In genomic region chr11:96421074-96421473, GRCm38 (mm10) we compare ENCODE assay signal across 22 mouse cellular contexts. TPM values are rescaled to one million over a fixed set of nuclear protein-coding genes. Genes with fewer than 3 reads are reported as not detected.
DNase-seq lines count a peak whose midpoint lies in the region; ATAC-seq and TF ChIP-seq lines count a peak whose summit lies in the region.
"Had no signal": no experiment of that assay in that cellular context is flagged by ENCODE, and none has a peak within 500 bp of the region (broad histone marks: within the 10 kb centered on the region; RNA-seq: fewer than 3 reads in every experiment).

No protein-coding gene starts in this region.

- H3K9me3 ChIP-seq in intestine, embryonic 14.5 days (ENCODE audit: control insufficient read depth, low read length) = no peaks in the 10 kb centered on the region
- no peaks in the 10 kb centered on the region for H3K9me3 ChIP-seq in intestine, postnatal 0 days (ENCODE audit: control insufficient read depth)
- H3K9me3 ChIP-seq in lung, embryonic 16.5 days (ENCODE audit: control insufficient read depth, low read length) = no peaks in the 10 kb centered on the region
- no peaks in the 10 kb centered on the region for H3K9me3 ChIP-seq in limb, embryonic 14.5 days (ENCODE audit: control insufficient read depth, low read length)
- H3K9me3 ChIP-seq: forebrain, embryonic 13.5 days; heart, embryonic 13.5 days; liver, embryonic 15.5 days; midbrain, embryonic 12.5 days had no signal

- no peaks in the 10 kb centered on the region for H3K36me3 ChIP-seq in intestine, embryonic 14.5 days (ENCODE audit: control insufficient read depth, insufficient read depth, low read length)
- H3K36me3 ChIP-seq in intestine, postnatal 0 days (ENCODE audit: control insufficient read depth, insufficient read depth) = no peaks in the 10 kb centered on the region
- H3K36me3 ChIP-seq in lung, embryonic 16.5 days (ENCODE audit: control insufficient read depth, insufficient read depth, low read length) = no peaks in the 10 kb centered on the region
- no peaks in the 10 kb centered on the region for H3K36me3 ChIP-seq in limb, embryonic 14.5 days (ENCODE audit: control insufficient read depth, insufficient read depth, low read length)
- H3K36me3 ChIP-seq: heart, embryonic 13.5 days; liver, embryonic 15.5 days; midbrain, embryonic 12.5 days had no signal

- H3K4me1 ChIP-seq in intestine, embryonic 14.5 days (replicated peaks; ENCODE audit: control insufficient read depth, insufficient read depth, low read length) = peaks cover 14% of the 10 kb centered on the region; the same call in 1 of the 2 replicates
- no peaks in the 10 kb centered on the region for H3K4me1 ChIP-seq in intestine, postnatal 0 days (replicated peaks; ENCODE audit: control insufficient read depth, insufficient read depth, low read length)
- peaks cover 11% of the 10 kb centered on the region for H3K4me1 ChIP-seq in lung, embryonic 16.5 days (replicated peaks; ENCODE audit: control insufficient read depth, insufficient read depth, low read length)
- H3K4me1 ChIP-seq in lung, adult 2 months (ENCODE audit: control insufficient read depth, insufficient read depth, low read length) = no peaks in the 10 kb centered on the region
- H3K4me1 ChIP-seq in limb, embryonic 14.5 days (ENCODE audit: control insufficient read depth, insufficient read depth, low read length) = peaks cover 14% of the 10 kb centered on the region; the same call in 1 of the 2 replicates
- H3K4me1 ChIP-seq: forebrain, embryonic 13.5 days; liver, embryonic 15.5 days; midbrain, embryonic 12.5 days had no signal

- H3K9ac ChIP-seq in intestine, embryonic 14.5 days (ENCODE audit: low read length) = no peak overlapping the region
- H3K9ac ChIP-seq in intestine, postnatal 0 days (ENCODE audit: low read depth, low read length) = no peak overlapping the region
- H3K9ac ChIP-seq in lung, embryonic 16.5 days (ENCODE audit: low read length) = no peak overlapping the region
- no peak overlapping the region for H3K9ac ChIP-seq in limb, embryonic 14.5 days (ENCODE audit: low read depth, low read length, severe bottlenecking)
- H3K9ac ChIP-seq: forebrain, embryonic 13.5 days; heart, embryonic 13.5 days; liver, embryonic 15.5 days; midbrain, embryonic 12.5 days had no signal

- peak; percentile 37 for ATAC-seq in intestine, embryonic 14.5 days (replicated peaks; ENCODE audit: low FRiP score, low TSS enrichment, low read depth)
- ATAC-seq in intestine, postnatal 0 days = no peak
- ATAC-seq in lung, embryonic 16.5 days (ENCODE audit: low read depth) = peak; percentile 23; the same call in 1 of the 2 replicates
- no peak; the same call in 1 of the 2 replicates for ATAC-seq in limb, embryonic 14.5 days (ENCODE audit: low FRiP score, low read depth)
- ATAC-seq: forebrain, embryonic 13.5 days had no signal

- peak overlapping the region; percentile 44; the same call in 1 of the 2 replicates for H3K27ac ChIP-seq in intestine, embryonic 14.5 days (ENCODE audit: low read depth)
- no peak overlapping the region for H3K27ac ChIP-seq in intestine, postnatal 0 days (ENCODE audit: low read depth, low read length)
- H3K27ac ChIP-seq in lung, embryonic 16.5 days (ENCODE audit: low read length) = no peak overlapping the region
- H3K27ac ChIP-seq in limb, embryonic 14.5 days (replicated peaks; ENCODE audit: low read depth, low read length) = peak overlapping the region; percentile 45; the same call in 1 of the 2 replicates
- H3K27ac ChIP-seq: forebrain, embryonic 13.5 days; heart, embryonic 13.5 days; liver, embryonic 15.5 days; macrophage; midbrain, embryonic 12.5 days had no signal

- no peak for DNase-seq in intestine, embryonic 14.5 days (ENCODE audit: low spot score)
- no peak for DNase-seq in lung, adult 2 months
- DNase-seq in limb, embryonic 14.5 days (ENCODE audit: low spot score) = no peak
- no peak for DNase-seq in left cerebral cortex, adult 8-10 months (ENCODE audit: low spot score in 2 of 2)
- DNase-seq in layer of hippocampus, adult 11-12 months (ENCODE audit: low spot score) = no peak
- DNase-seq: cerebellum, postnatal 14 days; gastrocnemius, postnatal 25 days; heart, postnatal 4 days; retina, postnatal 1 day; right cerebral cortex, postnatal 4 days had no signal

- 13% methylated on average over 5 of the region's 5 CpGs for WGBS in intestine, embryonic 14.5 days
- WGBS in intestine, postnatal 0 days = 37% methylated on average over 5 of the region's 5 CpGs
- 19% methylated on average over 5 of the region's 5 CpGs for WGBS in lung, embryonic 16.5 days
- WGBS in lung, adult 2 months = 44% methylated on average over 5 of the region's 5 CpGs
- 12% methylated on average over 5 of the region's 5 CpGs for WGBS in limb, embryonic 14.5 days

- no peaks in the 10 kb centered on the region for H3K27me3 ChIP-seq in intestine, embryonic 14.5 days (replicated peaks; ENCODE audit: control insufficient read depth, insufficient read depth, low read length)
- no peaks in the 10 kb centered on the region; the same call in 1 of the 2 replicates for H3K27me3 ChIP-seq in intestine, postnatal 0 days (replicated peaks; ENCODE audit: control insufficient read depth, insufficient read depth, low read length)
- no peaks in the 10 kb centered on the region for H3K27me3 ChIP-seq in lung, embryonic 16.5 days (ENCODE audit: control insufficient read depth, insufficient read depth, low read depth, low read length)
- no peaks in the 10 kb centered on the region; the same call in 1 of the 2 replicates for H3K27me3 ChIP-seq in limb, embryonic 14.5 days (ENCODE audit: control insufficient read depth, insufficient read depth, low read length)
- H3K27me3 ChIP-seq: forebrain, embryonic 13.5 days had no signal

- no peak overlapping the region for H3K4me3 ChIP-seq in intestine, embryonic 14.5 days (ENCODE audit: low read depth, low read length)
- H3K4me3 ChIP-seq in intestine, postnatal 0 days (ENCODE audit: low read depth, low read length) = no peak overlapping the region
- H3K4me3 ChIP-seq in lung, embryonic 16.5 days (ENCODE audit: low read length) = no peak overlapping the region
- no peak overlapping the region for H3K4me3 ChIP-seq in lung, adult 2 months (replicated peaks; ENCODE audit: extremely low read depth, low read depth, low read length)
- H3K4me3 ChIP-seq in limb, embryonic 14.5 days (replicated peaks; ENCODE audit: low read length) = no peak overlapping the region
- H3K4me3 ChIP-seq: forebrain, embryonic 13.5 days; heart, embryonic 13.5 days; liver, embryonic 15.5 days; midbrain, embryonic 12.5 days had no signal

- no peak for TF ChIP-seq CTCF in intestine, postnatal 0 days (IDR thresholded peaks at IDR 0.05; ENCODE audit: low read depth)
- no peak for TF ChIP-seq CTCF in lung, adult 2 months (IDR thresholded peaks at IDR 0.05; ENCODE audit: insufficient read depth, low read length)

- H3K4me2 ChIP-seq in intestine, embryonic 14.5 days (ENCODE audit: low read length) = peak overlapping the region; percentile 1; the same call in 1 of the 2 replicates
- no peak overlapping the region; the same call in 1 of the 2 replicates for H3K4me2 ChIP-seq in intestine, postnatal 0 days (replicated peaks; ENCODE audit: low read depth)
- H3K4me2 ChIP-seq in lung, embryonic 16.5 days (ENCODE audit: low read depth, low read length) = no peak overlapping the region
- H3K4me2 ChIP-seq in limb, embryonic 14.5 days (replicated peaks; ENCODE audit: low read depth, low read length, severe bottlenecking) = peak overlapping the region; percentile 22; the same call in 1 of the 2 replicates
- H3K4me2 ChIP-seq: forebrain, embryonic 13.5 days; heart, embryonic 13.5 days; liver, embryonic 15.5 days; midbrain, embryonic 12.5 days had no signal

- TF ChIP-seq POLR2A in lung, adult 2 months (IDR thresholded peaks at IDR 0.05; ENCODE audit: borderline replicate concordance, extremely low read depth, low read depth, low read length) = no peak
- TF ChIP-seq POLR2A in limb, embryonic 14.5 days (IDR thresholded peaks at IDR 0.05; ENCODE audit: borderline replicate concordance, extremely low read depth, insufficient read depth, insufficient read length) = no peak

RNA-seq across cellular contexts. Expression of gene Skap1, which starts 43.3 kb away (rescaled TPM):
- polyA plus RNA-seq in intestine, embryonic 14.5 days (2014; fragmentation: Nextera tagmentation; extraction: Ambion mirVana) = 0.87 and 1.7 TPM in 2 replicates
- polyA plus RNA-seq in intestine, postnatal 0 days (2015; fragmentation: Nextera tagmentation; extraction: Ambion mirVana) = 0.46 and 0.52 TPM in 2 replicates
- polyA plus RNA-seq in lung, embryonic 16.5 days (2015; fragmentation: Nextera tagmentation; extraction: Ambion mirVana) = 2.1 and 4.5 TPM in 2 replicates
- 2.2 and 2.4 TPM in 2 replicates for polyA plus RNA-seq in lung, adult 2 months (2012; rRNA removed)
- 0.67 and 0.81 TPM in 2 replicates for polyA plus RNA-seq in limb, embryonic 14.5 days (2012; rRNA removed)
- polyA plus RNA-seq in limb, embryonic 14.5 days (2014; fragmentation: Nextera tagmentation; extraction: Ambion mirVana) = 1.9 and 2.1 TPM in 2 replicates
- 1 to 10 TPM; 2.2 to 2.5 (median 2.3) TPM for total RNA-seq in left cerebral cortex, adult 8-10 months (2022)

RNA-seq across cellular contexts. Expression of gene Hoxb1, which starts 55.5 kb away (rescaled TPM):
- 0.36 and 0.42 TPM in 2 replicates for polyA plus RNA-seq in intestine, embryonic 14.5 days (2014; fragmentation: Nextera tagmentation; extraction: Ambion mirVana)
- polyA plus RNA-seq in intestine, postnatal 0 days (2015; fragmentation: Nextera tagmentation; extraction: Ambion mirVana) = not detected in 2 replicates
- 0.18 TPM in 1 of 2 replicates, not detected in the other for polyA plus RNA-seq in lung, embryonic 16.5 days (2015; fragmentation: Nextera tagmentation; extraction: Ambion mirVana)
- not detected in 2 replicates for polyA plus RNA-seq in lung, adult 2 months (2012; rRNA removed)
- 0.11 TPM in 1 of 2 replicates, not detected in the other for polyA plus RNA-seq in limb, embryonic 14.5 days (2012; rRNA removed)
- not detected in 2 replicates for polyA plus RNA-seq in limb, embryonic 14.5 days (2014; fragmentation: Nextera tagmentation; extraction: Ambion mirVana)
- not detected for total RNA-seq in left cerebral cortex, adult 8-10 months (2022)
- total RNA-seq: gastrocnemius, postnatal 25 days; heart, postnatal 4 days; layer of hippocampus, postnatal 25 days; left cerebral cortex, postnatal 25 days; neutrophil, adult 5-6 weeks had no signal
- polyA plus RNA-seq: C2C12; forebrain, embryonic 13.5 days; liver, embryonic 15.5 days; macrophage; midbrain, embryonic 12.5 days; thymus, postnatal 0 days had no signal

Comparison
In these comparisons a context has a peak if more than half of its experiments do, and no peak if none do; other contexts are left out.
1. ATAC-seq: peak in intestine, embryonic 14.5 days (single experiment) and lung, embryonic 16.5 days (single experiment); none in intestine, postnatal 0 days (single experiment) and limb, embryonic 14.5 days (single experiment).
2. H3K27ac ChIP-seq: peak in intestine, embryonic 14.5 days (single experiment) and limb, embryonic 14.5 days (single experiment); none in intestine, postnatal 0 days (single experiment) and lung, embryonic 16.5 days (single experiment).
3. H3K4me2 ChIP-seq: peak in intestine, embryonic 14.5 days (single experiment) and limb, embryonic 14.5 days (single experiment); none in intestine, postnatal 0 days (single experiment) and lung, embryonic 16.5 days (single experiment).